Mouse (Mus musculus): ENCODE measurements at regions not wholly inside any gene's neighbourhood (a gene's known extent, or its start where the extent isn't known, plus 50 kb on each side); places are given as distances from the start of the nearest gene placed in this dataset.
A peak's percentile ranks its signal among the peaks of the same experiment; 100 is the strongest.

DNA sequence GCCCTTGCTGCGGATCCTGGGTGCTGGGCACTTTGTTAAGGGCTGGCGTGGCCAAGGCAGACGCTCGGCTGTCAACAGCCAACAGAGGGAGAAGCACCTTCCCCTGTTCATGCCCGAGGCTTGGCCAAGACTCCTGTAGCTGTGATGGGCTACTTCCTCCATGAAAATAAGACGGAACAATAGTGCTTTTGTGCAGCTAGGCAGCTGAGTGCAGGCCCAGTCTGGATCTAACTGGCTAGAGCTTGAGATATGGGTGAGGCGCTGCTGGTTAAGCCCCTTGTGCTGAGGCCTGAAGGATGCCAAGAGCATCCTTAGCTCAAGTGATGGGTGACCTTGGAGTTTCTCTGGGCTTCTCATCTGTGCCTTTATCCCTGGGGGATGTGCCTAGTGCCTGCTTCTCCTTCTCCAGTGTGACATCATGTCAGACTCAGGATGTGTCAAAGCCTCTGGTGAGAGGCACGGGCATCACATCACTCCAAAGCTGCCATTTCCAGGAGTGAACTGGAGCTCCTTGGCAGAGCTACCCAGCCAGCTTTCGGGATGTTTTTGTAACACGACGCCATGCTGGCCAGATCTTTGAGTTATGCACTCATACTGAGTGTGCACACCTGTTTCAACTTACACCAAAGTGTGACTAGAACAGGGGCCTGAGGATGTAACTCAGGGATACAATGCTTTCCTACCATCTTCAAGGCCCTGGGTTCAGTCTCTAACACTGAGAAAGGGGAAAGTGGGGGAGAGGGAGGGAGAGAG, 360.1 kb upstream of the Tbx3 start:
- Histone ChIP-seq H3K27ac (ENCODE audit: low read depth) (no peak overlapping the region), H3K27me3 (replicated peaks; ENCODE audit: control insufficient read depth, insufficient read depth, low read length) (no peaks in the 10 kb centered on the region), H3K9me3 (ENCODE audit: control insufficient read depth, low read length) (no peaks in the 10 kb centered on the region), H3K4me3 (ENCODE audit: low read depth, low read length) (no peak overlapping the region), H3K4me2 (ENCODE audit: low read length) (no peak overlapping the region), H3K36me3 (ENCODE audit: control insufficient read depth, insufficient read depth, low read length) (no peaks in the 10 kb centered on the region), H3K9ac (ENCODE audit: low read length) (no peak overlapping the region), H3K4me1 (replicated peaks; ENCODE audit: control insufficient read depth, insufficient read depth, low read length) (no peaks in the 10 kb centered on the region)
- no peak for ATAC-seq (replicated peaks; ENCODE audit: low FRiP score, low TSS enrichment, low read depth)
- no peak for DNase-seq (ENCODE audit: low spot score)
- 63% methylated on average over 11 of the region's 11 CpGs for WGBS

DNA sequence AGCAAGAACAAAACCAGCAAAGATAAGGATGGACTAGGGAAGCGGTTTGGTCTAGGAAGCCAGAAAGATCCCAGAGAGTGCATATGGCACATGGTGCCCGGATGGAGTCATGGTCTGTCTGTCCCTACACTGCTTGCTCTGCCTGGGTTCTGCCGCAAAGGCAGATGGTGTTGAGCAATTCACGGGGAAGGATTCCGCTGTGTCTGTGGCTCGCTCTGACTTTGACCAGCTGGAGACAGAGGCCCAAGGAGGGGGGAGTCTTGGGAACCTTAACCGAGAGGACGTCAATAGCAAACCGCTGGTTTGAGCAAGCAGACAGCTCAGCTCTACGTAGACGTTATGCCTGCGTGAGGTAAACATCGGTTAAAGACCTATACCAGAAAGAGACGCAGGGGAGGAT, 357.7 kb upstream of the Tbx3 start:
- H3K4me2 ChIP-seq (ENCODE audit: low read length), result no peak overlapping the region
- WGBS, result 42% methylated on average over 14 of the region's 14 CpGs
- H3K9ac ChIP-seq (ENCODE audit: low read length), result no peak overlapping the region
- H3K27ac ChIP-seq (ENCODE audit: low read depth), result no peak overlapping the region
- no peak overlapping the region for H3K4me3 ChIP-seq (ENCODE audit: low read depth, low read length)
- DNase-seq (ENCODE audit: low spot score) (peak; percentile 77), ATAC-seq (replicated peaks; ENCODE audit: low FRiP score, low TSS enrichment, low read depth) (no peak; the same call in 1 of the 2 replicates)
- no peaks in the 10 kb centered on the region for H3K27me3 ChIP-seq (replicated peaks; ENCODE audit: control insufficient read depth, insufficient read depth, low read length)
- H3K4me1 ChIP-seq (replicated peaks; ENCODE audit: control insufficient read depth, insufficient read depth, low read length), result no peaks in the 10 kb centered on the region
- H3K9me3 ChIP-seq (ENCODE audit: control insufficient read depth, low read length), result no peaks in the 10 kb centered on the region
- no peaks in the 10 kb centered on the region for H3K36me3 ChIP-seq (ENCODE audit: control insufficient read depth, insufficient read depth, low read length)

DNA sequence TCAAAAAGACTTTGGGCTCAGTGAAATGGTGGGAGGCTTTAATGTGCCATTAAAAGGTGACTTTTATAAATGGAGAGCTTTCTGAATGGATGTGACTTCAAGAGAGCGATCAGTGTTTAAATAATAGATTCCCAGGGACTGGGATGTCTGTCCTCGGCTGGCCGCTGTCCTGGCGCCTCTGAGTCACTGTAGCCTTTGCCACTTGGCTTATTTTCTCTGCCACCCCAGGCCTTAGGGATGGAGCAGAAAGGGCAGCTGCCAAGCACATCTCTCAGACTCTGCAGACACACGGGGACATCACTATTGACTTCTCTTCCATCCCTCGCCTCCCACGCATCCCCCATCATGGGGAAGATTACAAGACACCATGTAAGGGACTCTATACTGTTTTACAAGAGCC, 355.3 kb upstream of the Tbx3 start:
- no peaks in the 10 kb centered on the region for H3K4me1 ChIP-seq (replicated peaks; ENCODE audit: control insufficient read depth, insufficient read depth, low read length)
- no peaks in the 10 kb centered on the region for H3K27me3 ChIP-seq (replicated peaks; ENCODE audit: control insufficient read depth, insufficient read depth, low read length)
- 89% methylated on average over 7 of the region's 7 CpGs for WGBS
- no peak overlapping the region for H3K4me2 ChIP-seq (ENCODE audit: low read length)
- DNase-seq (ENCODE audit: low spot score) (no peak), ATAC-seq (replicated peaks; ENCODE audit: low FRiP score, low TSS enrichment, low read depth) (no peak)
- no peak overlapping the region for H3K4me3 ChIP-seq (ENCODE audit: low read depth, low read length)
- no peak overlapping the region for H3K9ac ChIP-seq (ENCODE audit: low read length)
- no peaks in the 10 kb centered on the region for H3K9me3 ChIP-seq (ENCODE audit: control insufficient read depth, low read length)
- H3K36me3 ChIP-seq (ENCODE audit: control insufficient read depth, insufficient read depth, low read length), result no peaks in the 10 kb centered on the region
- no peak overlapping the region for H3K27ac ChIP-seq (ENCODE audit: low read depth)

DNA sequence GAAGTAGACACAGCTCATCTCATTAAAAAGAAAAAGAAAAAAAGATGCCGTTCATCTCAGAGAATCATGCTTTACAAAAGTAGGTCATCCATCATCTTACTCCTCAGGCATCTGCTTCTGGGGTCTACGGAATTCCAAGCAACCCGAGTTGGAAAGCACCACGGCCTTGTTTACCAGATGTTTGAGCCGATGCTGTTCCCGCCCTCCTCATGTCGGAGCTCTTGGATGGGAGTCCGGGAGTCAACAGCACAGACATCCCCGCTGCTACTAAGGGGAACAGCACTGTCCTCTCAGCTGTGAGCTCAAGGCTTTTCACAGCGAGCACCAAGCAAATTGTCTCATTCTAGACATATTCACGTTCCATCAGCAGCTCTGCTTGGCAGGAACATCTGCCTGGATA, 352.9 kb upstream of the Tbx3 start:
- no peak overlapping the region for H3K27ac ChIP-seq (ENCODE audit: low read depth)
- ATAC-seq (replicated peaks; ENCODE audit: low FRiP score, low TSS enrichment, low read depth), result no peak
- H3K36me3 ChIP-seq (ENCODE audit: control insufficient read depth, insufficient read depth, low read length), result no peaks in the 10 kb centered on the region
- no peak for DNase-seq (ENCODE audit: low spot score)
- H3K9ac ChIP-seq (ENCODE audit: low read length), result no peak overlapping the region
- H3K9me3 ChIP-seq (ENCODE audit: control insufficient read depth, low read length), result no peaks in the 10 kb centered on the region
- H3K4me1 ChIP-seq (replicated peaks; ENCODE audit: control insufficient read depth, insufficient read depth, low read length), result no peaks in the 10 kb centered on the region
- no peak overlapping the region for H3K4me3 ChIP-seq (ENCODE audit: low read depth, low read length)
- 51% methylated on average over 11 of the region's 11 CpGs for WGBS
- H3K4me2 ChIP-seq (ENCODE audit: low read length), result no peak overlapping the region
- no peaks in the 10 kb centered on the region for H3K27me3 ChIP-seq (replicated peaks; ENCODE audit: control insufficient read depth, insufficient read depth, low read length)

DNA sequence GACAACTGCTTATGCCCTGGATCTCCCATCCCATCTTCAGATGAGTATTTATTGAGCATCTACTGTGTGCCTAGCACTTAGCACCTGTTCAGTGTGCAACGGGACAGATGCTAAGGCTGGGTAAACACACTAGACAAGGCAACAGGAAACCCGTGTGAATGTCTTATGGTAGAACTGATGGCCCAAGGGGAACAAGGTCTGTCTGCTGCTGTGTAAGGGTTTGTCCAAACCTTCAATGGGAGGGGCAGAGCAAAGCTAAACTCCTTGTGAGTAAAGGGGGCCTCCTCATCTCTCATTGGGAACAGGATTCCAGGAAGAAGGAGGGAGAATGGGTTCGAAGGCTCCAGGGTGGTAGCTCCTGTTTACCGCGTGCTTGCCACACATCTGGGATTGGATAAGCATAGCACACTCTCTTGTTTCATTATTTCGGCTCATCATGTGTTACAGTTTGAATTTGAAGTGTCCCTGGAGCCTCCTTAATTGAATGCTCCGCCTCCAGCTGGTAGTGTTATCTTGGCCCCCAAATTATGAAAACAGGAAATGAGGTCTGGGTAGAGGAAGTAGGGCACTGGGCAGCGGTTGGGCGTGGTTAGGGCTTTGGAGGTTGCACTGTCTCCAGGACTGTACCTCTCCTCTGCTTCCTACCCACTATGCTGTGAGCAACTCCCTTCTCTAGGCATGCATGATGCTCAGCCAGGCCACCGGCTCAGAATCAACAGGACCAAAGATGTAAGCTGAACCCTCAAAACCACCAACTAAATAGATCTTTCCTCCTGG, 348.9 kb upstream of the Tbx3 start:
- no peaks in the 10 kb centered on the region for H3K4me1 ChIP-seq (replicated peaks; ENCODE audit: control insufficient read depth, insufficient read depth, low read length)
- no peak overlapping the region for H3K27ac ChIP-seq (ENCODE audit: low read depth)
- ATAC-seq (replicated peaks; ENCODE audit: low FRiP score, low TSS enrichment, low read depth) (no peak), DNase-seq (ENCODE audit: low spot score) (no peak)
- WGBS, result 82% methylated on average over 10 of the region's 10 CpGs
- H3K9ac ChIP-seq (ENCODE audit: low read length), result no peak overlapping the region
- H3K36me3 ChIP-seq (ENCODE audit: control insufficient read depth, insufficient read depth, low read length), result no peaks in the 10 kb centered on the region
- H3K9me3 ChIP-seq (ENCODE audit: control insufficient read depth, low read length), result no peaks in the 10 kb centered on the region
- no peak overlapping the region for H3K4me3 ChIP-seq (ENCODE audit: low read depth, low read length)
- no peak overlapping the region for H3K4me2 ChIP-seq (ENCODE audit: low read length)
- H3K27me3 ChIP-seq (replicated peaks; ENCODE audit: control insufficient read depth, insufficient read depth, low read length), result no peaks in the 10 kb centered on the region

DNA sequence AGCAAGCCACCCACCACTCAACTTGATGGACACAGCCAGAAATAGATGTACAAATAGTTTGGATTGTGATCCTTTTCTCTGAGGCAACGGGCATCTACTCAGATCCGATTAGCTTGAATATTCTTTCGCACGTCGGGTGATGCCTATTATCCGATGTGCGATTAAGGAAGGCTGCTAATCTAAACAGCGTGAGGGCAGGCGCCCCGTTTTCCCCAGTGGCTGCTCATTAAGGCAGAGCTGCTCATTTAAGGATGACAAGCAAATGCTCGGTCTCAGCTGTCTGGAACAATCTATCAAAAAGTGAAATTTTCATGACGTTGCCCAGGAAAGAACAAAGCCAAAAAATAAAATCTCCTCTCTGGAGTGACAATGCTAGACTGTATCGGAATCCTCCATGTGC, 348.1 kb upstream of the Tbx3 start:
- Histone ChIP-seq H3K9me3 (ENCODE audit: control insufficient read depth, low read length) (no peaks in the 10 kb centered on the region), H3K27me3 (replicated peaks; ENCODE audit: control insufficient read depth, insufficient read depth, low read length) (no peaks in the 10 kb centered on the region), H3K27ac (ENCODE audit: low read depth) (no peak overlapping the region), H3K4me1 (replicated peaks; ENCODE audit: control insufficient read depth, insufficient read depth, low read length) (no peaks in the 10 kb centered on the region), H3K9ac (ENCODE audit: low read length) (no peak overlapping the region), H3K4me3 (ENCODE audit: low read depth, low read length) (no peak overlapping the region), H3K36me3 (ENCODE audit: control insufficient read depth, insufficient read depth, low read length) (no peaks in the 10 kb centered on the region), H3K4me2 (ENCODE audit: low read length) (no peak overlapping the region)
- ATAC-seq (replicated peaks; ENCODE audit: low FRiP score, low TSS enrichment, low read depth) (no peak), DNase-seq (ENCODE audit: low spot score) (no peak)
- 79% methylated on average over 13 of the region's 13 CpGs for WGBS

DNA sequence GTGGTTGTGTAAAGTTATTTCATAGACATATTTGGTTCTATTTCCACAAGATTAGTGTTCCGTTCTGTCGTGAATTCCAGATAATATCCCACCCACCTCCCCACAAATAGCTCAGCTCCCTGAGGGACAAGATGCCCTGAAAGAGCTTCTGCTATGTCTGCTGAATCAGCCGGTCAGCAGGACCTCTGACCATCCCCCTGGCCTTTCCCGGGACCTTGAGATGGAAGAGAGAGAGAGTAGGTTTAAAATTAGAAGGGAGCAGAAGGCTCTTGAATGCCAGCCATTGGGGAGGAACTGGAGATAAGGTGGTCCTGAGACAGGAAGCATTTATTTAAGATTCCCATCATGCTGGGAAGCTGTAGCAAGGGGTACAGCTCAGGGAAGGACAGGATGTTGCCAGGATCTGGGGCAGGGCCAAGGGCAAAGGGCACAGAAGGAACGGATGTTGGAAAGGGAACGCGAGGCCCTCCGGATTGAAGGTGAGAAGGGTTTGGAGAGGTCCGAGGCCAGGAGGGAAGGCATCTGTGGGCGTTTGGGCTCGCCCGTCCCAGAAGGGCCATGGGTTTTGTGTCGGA, 344.7 kb upstream of the Tbx3 start:
- ATAC-seq (replicated peaks; ENCODE audit: low FRiP score, low TSS enrichment, low read depth), result no peak
- no peak for DNase-seq (ENCODE audit: low spot score)

DNA sequence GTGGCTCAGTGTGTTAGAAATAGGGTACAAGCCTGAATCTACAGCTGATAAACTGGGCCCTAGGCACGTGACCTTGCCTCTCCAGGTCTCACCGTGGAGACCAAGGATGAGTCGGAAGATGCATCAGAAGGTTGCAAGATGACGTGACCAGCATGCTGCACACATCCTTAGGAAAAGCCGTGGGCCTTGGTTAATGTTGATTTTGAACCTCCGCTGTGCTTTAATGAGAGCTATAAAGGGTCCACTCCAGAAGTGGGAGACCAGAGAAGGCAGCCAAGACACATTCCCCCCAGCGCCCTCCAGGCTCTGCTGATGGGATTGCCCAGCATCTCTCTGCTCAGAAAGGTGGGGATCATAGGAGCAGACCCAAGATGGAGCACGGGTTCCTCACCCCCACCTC, 343.6 kb upstream of the Tbx3 start:
- H3K4me1 ChIP-seq (replicated peaks; ENCODE audit: control insufficient read depth, insufficient read depth, low read length), result no peaks in the 10 kb centered on the region
- no peak for ATAC-seq (replicated peaks; ENCODE audit: low FRiP score, low TSS enrichment, low read depth)

More for the DNA sequence above, 344.7 kb upstream of the Tbx3 start:
- Histone ChIP-seq H3K9me3 (ENCODE audit: control insufficient read depth, low read length) (no peaks in the 10 kb centered on the region), H3K27me3 (replicated peaks; ENCODE audit: control insufficient read depth, insufficient read depth, low read length) (no peaks in the 10 kb centered on the region), H3K4me3 (ENCODE audit: low read depth, low read length) (no peak overlapping the region), H3K36me3 (ENCODE audit: control insufficient read depth, insufficient read depth, low read length) (no peaks in the 10 kb centered on the region), H3K27ac (ENCODE audit: low read depth) (no peak overlapping the region), H3K4me1 (replicated peaks; ENCODE audit: control insufficient read depth, insufficient read depth, low read length) (no peaks in the 10 kb centered on the region), H3K9ac (ENCODE audit: low read length) (no peak overlapping the region), H3K4me2 (ENCODE audit: low read length) (no peak overlapping the region)
- WGBS, result 63% methylated on average over 13 of the region's 13 CpGs

More for the DNA sequence above, 343.6 kb upstream of the Tbx3 start:
- Histone ChIP-seq H3K36me3 (ENCODE audit: control insufficient read depth, insufficient read depth, low read length) (no peaks in the 10 kb centered on the region), H3K4me2 (ENCODE audit: low read length) (no peak overlapping the region), H3K27ac (ENCODE audit: low read depth) (no peak overlapping the region), H3K9ac (ENCODE audit: low read length) (no peak overlapping the region), H3K27me3 (replicated peaks; ENCODE audit: control insufficient read depth, insufficient read depth, low read length) (no peaks in the 10 kb centered on the region), H3K4me3 (ENCODE audit: low read depth, low read length) (no peak overlapping the region), H3K9me3 (ENCODE audit: control insufficient read depth, low read length) (no peaks in the 10 kb centered on the region)
- no peak for DNase-seq (ENCODE audit: low spot score)
- WGBS, result 88% methylated on average over 8 of the region's 8 CpGs

All from intestine, embryonic 14.5 days (tissue).